Mouse (Mus musculus): ENCODE measurements at regions not wholly inside any gene's neighbourhood (a gene's known extent, or its start where the extent isn't known, plus 50 kb on each side); places are given as distances from the start of the nearest gene placed in this dataset.

DNA sequence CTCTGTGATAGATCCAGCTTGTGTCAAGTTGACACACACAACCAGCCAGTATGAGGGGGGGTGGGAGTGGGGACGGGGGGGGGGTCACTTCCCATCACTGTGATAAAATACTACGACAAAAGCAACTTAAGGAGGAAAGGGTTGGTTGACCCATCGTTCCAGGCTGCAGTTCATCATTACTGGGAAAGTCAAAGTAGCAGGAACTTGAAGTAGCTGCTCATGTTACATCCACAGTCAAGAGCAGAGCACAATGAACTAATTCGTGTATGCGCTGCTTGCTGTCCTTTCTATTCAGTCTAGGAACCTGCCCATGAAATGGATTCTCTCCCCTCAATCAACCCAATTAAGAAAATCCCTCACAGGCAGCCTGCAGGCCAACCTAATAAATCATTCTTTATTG lies 88.8 kb upstream of the Cxcl12 start:
- TF ChIP-seq POLR2A (IDR thresholded peaks at IDR 0.05; ENCODE audit: low read depth, low read length) (no peak), CTCF (IDR thresholded peaks at IDR 0.05; ENCODE audit: extremely low read depth, insufficient read depth, insufficient read length, insufficient replicate concordance) (no peak)

All from spleen, adult 2 months (tissue).